Mouse (Mus musculus) left cerebral cortex, adult 2 months (tissue): ENCODE measurements at regions not wholly inside any gene's neighbourhood (a gene's known extent, or its start where the extent isn't known, plus 50 kb on each side); places are given as distances from the start of the nearest gene placed in this dataset.
"Not testable (repeated sequence)": the region's sequence is repeated elsewhere in the genome, so short reads cannot be mapped to it uniquely, and the experiment has no call there.

Experiments
- DNase-seq, 2 experiments: peaks; one replicate each; pipeline ENCODE4 v3.0.0; 2021 to 2022; ENCODE audit warnings: low spot score in 2 of 2, mixed read lengths in 1 of 2; ENCODE audit errors: extremely low spot score in 1 of 2
- H3K27ac ChIP-seq: fragments of 200-600 bp; 2 replicates; pipeline ENCODE4 v1.8.1; 2022
- H3K4me3 ChIP-seq: fragments of 200-600 bp; 2 replicates; pipeline ENCODE4 v1.8.1; 2022
- CTCF ChIP-seq: fragments of 200-600 bp; IDR thresholded peaks from 2 replicates; pipeline ENCODE4 v1.8.1; 2022; ENCODE audit warnings: antibody characterized with exemption, mild to moderate bottlenecking, moderate library complexity
- intact Hi-C: fragments of 180-260 bp; cut with DNase I; formaldehyde crosslinking; loops from one replicate; pipeline ENCODE4 v1.15.1; 2025

GRCm38 (mm10) chr13:70096430-70097301 lies 294.5 kb downstream of the Med10 start:
- DNase-seq: no peak
- peak; percentile 30 for TF ChIP-seq CTCF
- no peak overlapping the region for H3K4me3 ChIP-seq
- intact Hi-C loops: loop anchor here (5.0 kb wide), 1 partner anchor 359 kb away; the partner anchor contains the start of gene Ube2ql1
- no peak overlapping the region for H3K27ac ChIP-seq

- H3K27ac ChIP-seq, intact Hi-C loops, H3K4me3 ChIP-seq, DNase-seq: not testable (repeated sequence)
Observed at GRCm38 (mm10) chr13:70100091-70100490, 297.9 kb downstream of the Med10 start.

- no peak for DNase-seq
- intact Hi-C loops: no loop called here
- TF ChIP-seq CTCF: no peak
Observed at GRCm38 (mm10) chr13:70103021-70103420, 300.8 kb downstream of the Med10 start.

GRCm38 (mm10) chr13:70103491-70103890 lies 301.3 kb downstream of the Med10 start:
- H3K4me3 ChIP-seq, H3K27ac ChIP-seq, intact Hi-C loops, DNase-seq: not testable (repeated sequence)

More at GRCm38 (mm10) chr13:70103021-70103420, 300.8 kb downstream of the Med10 start:
- Histone ChIP-seq H3K27ac (no peak overlapping the region), H3K4me3 (no peak overlapping the region)

- TF ChIP-seq CTCF: no peak
- intact Hi-C loops: no loop called here
- Histone ChIP-seq H3K27ac (no peak overlapping the region), H3K4me3 (no peak overlapping the region)
- no peak for DNase-seq
Observed at GRCm38 (mm10) chr13:70103903-70104302, 301.7 kb downstream of the Med10 start.

GRCm38 (mm10) chr13:70115576-70115975 lies 313.4 kb downstream of the Med10 start:
- no peak overlapping the region for H3K4me3 ChIP-seq
- TF ChIP-seq CTCF: no peak
- DNase-seq: no peak
- intact Hi-C loops: no loop called here
- no peak overlapping the region for H3K27ac ChIP-seq

- Histone ChIP-seq H3K27ac (no peak overlapping the region), H3K4me3 (no peak overlapping the region)
- no peak for TF ChIP-seq CTCF
- no peak for DNase-seq
- intact Hi-C loops: no loop called here
Observed at GRCm38 (mm10) chr13:70124860-70125545, 322.8 kb downstream of the Med10 start.

- TF ChIP-seq CTCF: no peak
- DNase-seq: no peak
- intact Hi-C loops: no loop called here
Observed at GRCm38 (mm10) chr13:70127310-70127709, 325.1 kb downstream of the Med10 start.

GRCm38 (mm10) chr13:70134544-70134943 lies 332.3 kb downstream of the Med10 start:
- intact Hi-C loops: no loop called here
- DNase-seq: no peak

More at GRCm38 (mm10) chr13:70127310-70127709, 325.1 kb downstream of the Med10 start:
- no peak overlapping the region for H3K4me3 ChIP-seq
- H3K27ac ChIP-seq: no peak overlapping the region

GRCm38 (mm10) chr13:70136209-70136608 lies 334.0 kb downstream of the Med10 start:
- H3K4me3 ChIP-seq: no peak overlapping the region
- TF ChIP-seq CTCF: no peak
- intact Hi-C loops: no loop called here
- no peak for DNase-seq
- no peak overlapping the region for H3K27ac ChIP-seq

More at GRCm38 (mm10) chr13:70134544-70134943, 332.3 kb downstream of the Med10 start:
- Histone ChIP-seq H3K27ac (no peak overlapping the region), H3K4me3 (no peak overlapping the region)
- TF ChIP-seq CTCF: no peak

GRCm38 (mm10) chr13:70144461-70144860 lies 342.3 kb downstream of the Med10 start:
- H3K27ac ChIP-seq: no peak overlapping the region
- no peak for DNase-seq
- intact Hi-C loops: no loop called here
- H3K4me3 ChIP-seq: no peak overlapping the region
- TF ChIP-seq CTCF: no peak

GRCm38 (mm10) chr13:70145466-70145865 lies 343.3 kb downstream of the Med10 start:
- Histone ChIP-seq H3K27ac (no peak overlapping the region), H3K4me3 (no peak overlapping the region)
- no peak for DNase-seq
- TF ChIP-seq CTCF: no peak
- intact Hi-C loops: no loop called here
